Mouse (Mus musculus) ovary, postnatal 36 days (tissue): ENCODE measurements at regions not wholly inside any gene's neighbourhood (a gene's known extent, or its start where the extent isn't known, plus 50 kb on each side); places are given as distances from the start of the nearest gene placed in this dataset.

Source experiments
- DNase-seq: peaks from one replicate; pipeline ENCODE4 v3.0.0; 2022; ENCODE audit warnings: low spot score, mixed read lengths

- DNase-seq, result no peak
Measured at GRCm38 (mm10) chr1:61574276-61574675, 64.3 kb upstream of the Pard3b start.

GRCm38 (mm10) chr1:61576758-61577157, 61.9 kb upstream of the Pard3b start:
- no peak for DNase-seq

DNA sequence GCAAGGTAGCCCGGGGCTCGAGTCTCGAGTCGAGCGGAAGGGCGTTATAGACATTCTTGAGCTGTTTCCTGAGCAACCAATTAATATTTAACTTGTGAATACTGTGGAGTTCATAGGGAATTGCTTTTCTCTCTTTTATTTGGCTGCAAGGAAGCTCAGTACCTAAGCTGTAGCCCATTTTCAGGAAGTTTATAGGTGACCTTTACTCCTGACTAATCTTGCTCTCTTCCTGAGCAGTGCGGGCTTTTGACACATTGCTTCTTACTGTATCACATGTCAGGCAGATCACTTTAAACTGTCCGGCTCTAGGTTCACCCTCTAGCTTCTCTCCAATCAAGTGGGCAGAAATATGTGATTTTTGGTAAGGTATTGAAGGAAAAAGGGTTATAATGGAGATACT, 51.4 kb upstream of the Pard3b start:
- no peak for DNase-seq
